Mouse (Mus musculus) hindbrain, embryonic 14.5 days (tissue): ENCODE results near the gene Tmed10. TPM values are rescaled to one million over a fixed set of nuclear protein-coding genes. Genes with fewer than 3 reads are reported as not detected.
A peak's percentile ranks its signal among the peaks of the same experiment; 100 is the strongest.

Experiments used
- ATAC-seq: fragments of 200-750 bp; cut with Nextera tagmentation; 2 replicates; pipeline ENCODE4 v1.8.0; 2017; ENCODE audit warnings: moderate number of reproducible peaks, mild to moderate bottlenecking, moderate TSS enrichment, moderate library complexity; ENCODE audit not compliant: low FRiP score
- DNase-seq: peaks from one replicate; pipeline ENCODE4 v3.0.0-alpha.2; 2015; ENCODE audit warnings: low spot score
- H3K27ac ChIP-seq: fragments of 300-500 bp; sonication (generic); 2 replicates; pipeline ENCODE4 v1.5.1; 2014; ENCODE audit warnings: mild to moderate bottlenecking, moderate library complexity
- H3K27me3 ChIP-seq: fragments of 300-500 bp; sonication (generic); 2 replicates; pipeline ENCODE4 v1.6.1; 2014; ENCODE audit warnings: mild to moderate bottlenecking, low read length, mixed read lengths; ENCODE audit not compliant: control insufficient read depth, insufficient read depth
- H3K36me3 ChIP-seq: fragments of 300-500 bp; sonication (generic); replicated peaks from 2 replicates; pipeline ENCODE4 v1.6.1; 2014; ENCODE audit not compliant: control insufficient read depth, insufficient read depth
- H3K4me1 ChIP-seq: fragments of 300-500 bp; sonication (generic); replicated peaks from 2 replicates; pipeline ENCODE4 v1.6.1; 2014; ENCODE audit warnings: antibody characterized with exemption, low read length, mixed read lengths; ENCODE audit not compliant: control insufficient read depth, insufficient read depth
- H3K4me2 ChIP-seq: fragments of 300-500 bp; sonication (generic); replicated peaks from 2 replicates; pipeline ENCODE4 v1.6.1; 2014; ENCODE audit warnings: mild to moderate bottlenecking, moderate library complexity
- H3K4me3 ChIP-seq: fragments of 300-500 bp; sonication (generic); replicated peaks from 2 replicates; pipeline ENCODE4 v1.5.1; 2014; ENCODE audit warnings: mild to moderate bottlenecking, low read length
- H3K9ac ChIP-seq: fragments of 300-500 bp; sonication (generic); 2 replicates; pipeline ENCODE4 v1.6.1; 2014
- H3K9me3 ChIP-seq: fragments of 300-500 bp; sonication (generic); 2 replicates; pipeline ENCODE4 v1.6.1; 2016; ENCODE audit warnings: low read length; ENCODE audit not compliant: control insufficient read depth
- WGBS: fragments of 180-500 bp; shearing (Covaris S2); extraction: QIAGEN DNeasy Blood & Tissue Kit; methylation state at CpG from one replicate; pipeline ENCODE4 v1.1.7; 2014; 5-methylcytosine and 5-hydroxymethylcytosine counted together
- polyA plus RNA-seq: library from polyadenylated mRNA; unstranded; fragments of >200 nt; fragmentation: Nextera tagmentation; extraction: Ambion mirVana; gene quantifications from 2 replicates; pipeline ENCODE4 v1.2.1, GENCODE M21; 2014

Tmed10 gene
- polyA plus RNA-seq, 1 experiment from 2014 or later, result 234 TPM

DNA sequence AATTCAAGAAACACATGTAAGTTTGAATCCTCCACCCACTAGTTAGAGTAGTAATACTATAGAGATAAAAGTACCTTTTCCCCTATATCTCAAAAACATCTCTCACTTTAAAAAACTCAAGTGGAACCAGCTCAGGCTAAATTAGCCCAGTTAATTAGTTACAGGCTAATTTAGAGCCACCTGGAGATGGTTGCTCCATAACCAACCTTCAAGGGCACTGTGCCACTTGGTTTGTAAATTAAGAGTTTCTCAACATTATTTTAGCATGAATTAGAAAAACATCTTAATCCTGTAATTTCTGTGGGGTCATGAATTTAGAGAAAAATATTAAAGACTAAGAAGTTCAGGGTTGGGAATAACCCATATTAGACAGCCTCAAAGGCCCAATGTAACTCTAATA, 83.1 kb downstream of the Tmed10 start:
- Histone ChIP-seq H3K4me3 (no peak overlapping the region), H3K27me3 (no peaks in the 10 kb centered on the region), H3K9me3 (peaks cover 15% of the 10 kb centered on the region; the same call in 1 of the 2 replicates), H3K4me1 (peaks cover 5% of the 10 kb centered on the region), H3K36me3 (no peaks in the 10 kb centered on the region), H3K9ac (no peak overlapping the region), H3K27ac (no peak overlapping the region), H3K4me2 (no peak overlapping the region)
- DNase-seq (no peak), ATAC-seq (no peak)

DNA sequence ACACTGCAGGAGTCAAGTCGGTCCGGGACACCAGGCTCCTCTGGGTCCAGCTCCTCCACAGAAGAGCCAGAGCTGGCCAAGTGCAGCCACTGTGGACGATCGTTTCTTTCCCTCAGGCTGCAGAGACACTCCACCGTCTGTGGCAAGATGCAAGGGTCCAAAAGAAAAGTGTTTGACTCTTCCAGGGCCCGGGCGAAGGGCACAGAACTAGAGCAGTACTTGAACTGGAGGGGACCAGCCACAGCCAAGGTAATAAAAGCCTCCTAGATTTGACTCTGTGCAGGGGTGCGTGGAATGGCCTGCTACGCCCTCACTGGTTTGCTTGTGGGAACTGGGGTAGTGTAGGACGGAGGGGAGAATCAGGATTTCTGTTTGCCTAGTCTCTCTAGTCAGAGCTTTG, 84.0 kb downstream of the Tmed10 start:
- Histone ChIP-seq H3K9ac (no peak overlapping the region), H3K9me3 (peaks cover 15% of the 10 kb centered on the region; the same call in 1 of the 2 replicates), H3K4me3 (no peak overlapping the region), H3K4me1 (peaks cover 5% of the 10 kb centered on the region), H3K27ac (no peak overlapping the region), H3K4me2 (peak overlapping the region; percentile 15; the same call in 1 of the 2 replicates), H3K27me3 (no peaks in the 10 kb centered on the region), H3K36me3 (no peaks in the 10 kb centered on the region)
- no peak for DNase-seq
- WGBS, result 85% methylated on average over 10 of the region's 10 CpGs
- no peak for ATAC-seq

Other genes with a start within 250 kb of the Tmed10 start
- gene Rps6kl1, start 223.6 kb downstream of the Tmed10 start, polyA plus RNA-seq, result 22.9 and 24.1 TPM in 2 replicates
- 7.9 and 8.3 TPM in 2 replicates for gene Pgf, start 197.1 kb downstream of the Tmed10 start, polyA plus RNA-seq
- gene Eif2b2, start 155.4 kb downstream of the Tmed10 start, polyA plus RNA-seq, result 68.6 and 77.6 TPM in 2 replicates
- 9.4 and 9.5 TPM in 2 replicates for gene Mlh3, start 104.2 kb downstream of the Tmed10 start, polyA plus RNA-seq
- 46.8 and 59.1 TPM in 2 replicates for gene Acyp1, start 86.4 kb downstream of the Tmed10 start, polyA plus RNA-seq
- 1.9 and 2.0 TPM in 2 replicates for gene Zc2hc1c, start 86.3 kb downstream of the Tmed10 start, polyA plus RNA-seq
- 9.5 and 10.0 TPM in 2 replicates for gene Nek9, start 35.5 kb downstream of the Tmed10 start, polyA plus RNA-seq
- 2.7 and 3.4 TPM in 2 replicates for gene Fos, start 99.0 kb upstream of the Tmed10 start, polyA plus RNA-seq
- gene Jdp2, start 224.2 kb upstream of the Tmed10 start, polyA plus RNA-seq, result 0.83 and 1.3 TPM in 2 replicates